Mouse (Mus musculus) kidney, adult 11 months (tissue): ENCODE data around the gene Litaf.

Experiments
- DNase-seq: peaks from one replicate; pipeline ENCODE4 v3.0.0; 2022

The Litaf gene

DNA sequence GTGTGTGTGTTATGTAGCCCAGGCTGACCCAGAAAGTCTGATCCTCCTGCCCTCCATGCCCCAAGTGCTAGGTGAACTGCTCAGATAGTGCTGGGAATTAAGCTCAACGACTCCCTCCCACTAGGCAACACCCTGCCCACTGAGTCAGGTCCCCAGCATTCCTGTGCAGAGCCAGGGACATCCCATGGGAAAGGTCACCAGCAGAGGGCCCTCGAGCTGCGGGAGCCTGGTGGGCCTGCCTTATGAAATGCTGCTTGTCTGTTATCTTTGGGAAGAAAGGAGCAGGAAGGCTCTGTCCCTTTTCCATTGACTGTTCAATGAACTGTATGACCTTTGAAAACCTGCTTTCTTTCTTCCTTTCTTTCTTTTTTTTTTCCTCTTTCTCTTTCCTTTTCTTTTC lies 114.4 kb downstream of the Litaf start:
- peak; percentile 35 for DNase-seq

DNA sequence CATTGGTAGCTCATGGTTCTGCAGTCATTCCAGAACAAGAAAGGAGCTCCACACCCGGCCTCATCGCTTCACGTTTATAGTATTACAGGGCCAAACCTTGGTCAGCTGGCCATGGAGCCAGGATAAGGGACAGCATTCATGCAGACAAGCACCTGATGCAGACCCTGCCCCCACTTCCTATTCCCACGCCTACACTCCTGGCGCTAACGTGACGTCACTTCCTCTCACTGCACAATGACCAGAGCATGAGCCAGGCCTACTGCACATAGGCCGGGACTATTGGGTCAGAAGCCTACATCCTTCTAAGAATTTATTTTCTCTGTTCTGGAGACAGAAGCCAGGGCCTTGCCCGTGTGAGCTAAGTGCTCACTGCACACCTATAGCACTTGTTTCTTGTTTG lies 115.4 kb downstream of the Litaf start:
- DNase-seq = no peak

DNA sequence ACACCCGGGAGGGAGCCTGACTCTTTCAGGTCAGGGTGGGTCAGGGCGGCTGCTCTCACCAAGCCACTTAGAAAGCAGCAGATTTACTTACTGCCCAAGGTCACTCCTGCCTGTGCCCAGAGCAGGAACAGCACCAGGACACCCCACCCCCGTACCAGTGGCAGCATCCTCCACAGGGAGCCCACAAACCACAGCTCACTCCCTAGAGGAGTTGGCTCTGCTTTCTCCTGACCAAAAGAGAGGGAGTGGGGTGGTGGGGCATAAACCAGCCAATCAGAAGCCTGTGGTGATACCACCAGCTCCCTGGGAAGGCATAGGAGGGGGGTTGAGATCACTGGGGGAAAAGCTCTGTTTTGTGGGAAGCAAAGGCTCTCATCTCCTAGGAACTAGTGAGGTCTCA lies 118.2 kb downstream of the Litaf start:
- no peak for DNase-seq

DNA sequence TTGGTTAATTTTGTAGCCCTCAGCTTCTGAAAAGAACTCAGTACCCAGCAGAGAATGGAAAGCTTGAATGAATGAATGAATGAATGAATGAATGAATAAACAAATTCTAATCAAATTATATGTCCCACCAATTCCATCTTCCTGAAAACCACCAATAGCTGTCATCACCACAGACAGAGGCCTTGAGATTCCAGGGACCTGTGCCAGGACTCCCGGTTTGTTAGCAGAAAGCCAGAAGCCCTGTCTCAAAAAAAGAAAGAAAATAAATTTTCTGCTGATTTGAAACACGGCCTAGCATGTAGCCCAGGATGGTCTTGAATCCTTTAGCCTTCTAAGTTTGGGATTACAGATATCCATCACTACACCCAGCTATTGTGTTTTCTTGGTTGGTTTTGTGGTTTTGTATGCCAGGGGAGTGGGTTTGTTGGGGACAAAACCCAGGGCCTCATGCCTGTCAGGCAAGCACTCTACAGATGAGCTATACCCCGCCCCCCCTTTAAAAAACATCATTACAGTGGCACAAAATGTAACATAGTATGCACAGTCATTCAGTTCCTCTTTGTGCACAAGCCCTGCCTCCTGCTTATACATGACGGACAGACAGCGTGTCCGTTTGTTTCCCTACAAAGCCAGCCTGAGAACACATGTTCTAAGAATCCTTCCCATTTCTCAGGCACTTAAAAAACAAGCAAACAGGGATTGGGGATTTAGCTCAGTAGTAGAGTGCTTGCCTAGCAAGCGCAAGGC lies 120.4 kb downstream of the Litaf start:
- DNase-seq = no peak

GRCm38 (mm10) chr16:10944545-10944944 lies 121.4 kb downstream of the Litaf start:
- DNase-seq = no peak

DNA sequence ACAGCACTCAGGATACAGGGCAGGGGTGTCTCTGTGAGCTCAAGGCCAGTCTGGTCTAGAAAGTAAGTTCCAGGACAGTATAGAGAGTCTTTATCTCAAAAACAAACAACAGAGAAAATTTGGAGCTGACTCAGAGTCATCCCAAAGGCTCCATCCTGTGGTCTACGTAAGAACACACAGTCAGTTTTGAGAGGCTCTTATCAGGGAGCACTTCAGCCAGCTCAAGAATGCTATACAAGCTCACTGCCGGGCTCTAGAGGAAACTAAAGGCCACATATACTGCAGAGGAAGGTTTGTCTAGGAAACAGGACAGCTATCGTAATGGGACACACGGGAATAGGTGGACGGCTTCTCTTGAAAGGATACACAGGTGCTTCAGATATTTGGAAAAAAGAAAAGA lies 122.7 kb downstream of the Litaf start:
- DNase-seq = no peak

- no peak for DNase-seq
Measured at GRCm38 (mm10) chr16:10940661-10941060, 125.3 kb downstream of the Litaf start.

DNA sequence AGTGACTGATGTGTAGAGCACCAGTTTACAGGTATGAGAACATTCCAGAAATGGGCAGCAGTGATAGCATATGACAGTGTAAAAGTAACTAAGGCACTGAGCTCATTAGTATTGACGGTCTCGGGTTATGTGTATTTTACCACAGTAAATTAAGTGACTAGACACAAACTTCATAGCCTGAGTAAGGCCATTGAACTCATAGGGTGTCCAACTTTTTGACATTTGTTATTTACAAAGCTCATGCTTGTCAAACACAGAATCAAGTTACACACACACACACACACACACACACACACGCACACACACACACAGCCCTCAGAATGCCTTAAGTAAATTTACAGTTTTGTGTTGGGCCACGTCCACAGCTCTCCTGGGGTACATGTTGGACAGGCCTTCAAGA lies 126.0 kb downstream of the Litaf start:
- DNase-seq = no peak

DNA sequence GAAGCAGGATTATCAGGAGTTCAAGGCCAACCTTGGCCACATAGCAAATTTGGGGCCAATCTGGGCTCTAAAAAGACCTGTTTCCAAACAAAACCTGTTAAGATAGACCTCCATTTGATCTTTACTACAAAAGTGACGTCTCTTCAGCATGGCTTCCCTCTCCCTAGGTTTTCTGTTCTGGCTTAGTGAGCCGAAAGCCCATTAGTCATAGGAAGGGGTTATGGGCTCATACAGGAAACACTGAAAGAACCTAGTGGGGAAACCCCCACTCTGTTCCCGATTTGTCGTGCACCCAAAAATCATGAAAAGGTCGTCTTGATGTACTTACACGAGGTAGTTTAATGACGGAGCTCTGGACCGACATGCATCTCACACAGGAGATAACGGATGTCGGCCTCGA lies 128.5 kb downstream of the Litaf start:
- DNase-seq = no peak

GRCm38 (mm10) chr16:10936700-10937319 lies 129.1 kb downstream of the Litaf start:
- no peak for DNase-seq

DNA sequence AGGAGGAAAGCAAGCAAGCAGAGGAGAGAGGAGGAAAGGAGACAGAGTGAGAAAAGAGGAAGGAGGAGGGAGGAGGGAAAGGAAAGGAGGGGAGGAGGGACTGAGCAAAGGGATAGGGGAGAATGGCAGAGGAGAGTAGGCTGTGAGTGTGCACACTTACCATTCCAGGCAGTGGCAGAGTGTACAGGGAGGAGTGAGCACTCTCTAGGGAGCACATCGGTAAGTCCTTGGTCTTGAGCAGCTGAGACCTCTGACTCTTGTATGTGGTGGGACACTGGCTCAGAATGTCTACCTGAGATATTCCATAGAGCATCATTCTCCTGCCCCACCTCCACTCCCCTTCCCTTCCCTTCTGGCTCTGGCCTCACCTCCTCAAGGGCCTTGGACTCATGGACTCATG lies 131.9 kb downstream of the Litaf start:
- no peak for DNase-seq

- no peak for DNase-seq
Measured at GRCm38 (mm10) chr16:10933372-10933771, 132.6 kb downstream of the Litaf start.

- DNase-seq = no peak
Measured at GRCm38 (mm10) chr16:10927026-10927425, 138.9 kb downstream of the Litaf start.

DNA sequence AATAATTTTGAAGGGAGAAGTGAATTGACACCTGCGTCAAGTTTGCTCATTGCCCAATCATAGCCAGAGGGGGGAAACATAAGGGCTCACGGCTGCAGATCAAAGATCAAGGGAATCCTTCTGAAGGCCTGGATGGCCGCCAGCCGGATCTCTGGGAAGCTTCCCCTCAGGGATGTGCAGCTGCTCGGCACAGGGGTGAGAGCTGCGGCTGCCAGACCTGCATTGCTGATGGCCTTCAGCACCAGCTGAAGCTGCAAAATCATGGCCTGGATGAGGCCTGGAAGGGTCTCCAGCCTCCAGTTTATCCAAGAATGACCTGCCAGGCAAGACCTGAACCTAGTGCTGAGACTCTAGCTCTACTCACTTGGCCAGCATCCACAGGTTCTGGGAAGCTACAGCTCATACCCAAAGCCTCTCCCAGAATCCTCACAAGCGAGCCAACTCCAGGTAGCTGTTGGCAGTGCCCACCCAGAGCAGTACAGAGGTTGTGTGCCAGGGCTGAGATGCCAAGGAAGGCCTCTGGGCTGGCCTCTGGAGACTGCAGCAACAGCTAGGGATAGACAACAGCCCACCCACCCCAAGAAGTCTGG lies 140.3 kb downstream of the Litaf start:
- DNase-seq = peak; percentile 17

DNA sequence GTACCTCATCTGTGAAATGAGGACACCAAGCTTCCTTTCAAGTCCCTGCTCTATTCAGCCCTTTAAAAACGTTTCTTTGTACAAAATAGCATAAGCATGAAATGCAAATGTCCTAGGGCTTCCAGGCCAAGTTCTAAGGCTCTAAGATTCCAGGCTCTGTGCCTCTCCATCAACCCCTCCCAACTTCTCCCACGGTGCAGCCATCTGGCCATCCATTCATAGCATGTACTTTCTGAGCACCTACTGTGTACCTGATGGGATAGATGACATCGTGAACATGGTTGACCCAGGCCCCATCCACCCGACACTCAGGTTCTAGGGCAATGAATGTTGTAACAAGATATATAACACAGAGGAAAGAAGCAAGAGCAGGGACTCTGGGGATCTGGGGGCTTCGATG lies 142.4 kb downstream of the Litaf start:
- DNase-seq = no peak

GRCm38 (mm10) chr16:10919856-10920255 lies 146.1 kb downstream of the Litaf start:
- no peak for DNase-seq

- no peak for DNase-seq
Measured at GRCm38 (mm10) chr16:10916271-10916670, 149.7 kb downstream of the Litaf start.

DNA sequence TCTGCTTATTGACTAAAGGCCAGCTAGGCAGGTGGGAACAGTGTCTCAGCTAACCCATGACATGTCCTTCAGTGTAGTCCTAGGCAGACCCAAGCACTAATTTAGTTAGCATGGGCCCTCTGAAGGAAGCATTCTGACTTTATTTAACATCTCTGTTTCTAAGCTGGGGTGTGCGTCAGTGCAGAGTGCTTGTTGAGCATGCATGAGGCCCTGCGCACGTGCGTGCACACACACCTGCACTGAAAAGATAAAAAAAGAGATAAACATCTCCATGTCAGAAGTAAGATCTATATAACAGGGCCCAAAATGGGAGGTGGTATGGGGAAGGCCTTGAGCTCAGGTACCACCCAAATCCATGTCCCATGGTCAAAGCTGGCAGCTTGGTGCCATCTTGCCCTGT lies 150.9 kb downstream of the Litaf start:
- no peak for DNase-seq

DNA sequence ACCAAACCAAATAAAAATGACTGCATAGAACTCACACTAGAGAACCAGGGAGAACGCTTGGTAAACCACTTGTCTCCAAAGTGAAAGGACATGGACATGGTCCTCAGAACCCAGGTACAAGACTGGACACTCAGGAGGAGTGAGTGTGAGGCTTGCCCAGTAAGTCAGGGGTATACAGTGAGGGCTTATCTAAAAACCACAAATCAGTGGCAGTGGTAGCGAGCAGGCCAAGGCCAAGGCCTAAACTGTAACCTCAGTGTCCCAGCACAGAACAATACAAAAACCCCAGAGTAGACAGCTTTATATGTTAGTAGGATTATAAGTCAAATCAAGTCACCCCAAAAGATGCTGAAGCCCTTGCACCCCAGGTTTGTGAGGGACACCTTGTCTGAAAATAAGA lies 154.9 kb downstream of the Litaf start:
- no peak for DNase-seq

DNA sequence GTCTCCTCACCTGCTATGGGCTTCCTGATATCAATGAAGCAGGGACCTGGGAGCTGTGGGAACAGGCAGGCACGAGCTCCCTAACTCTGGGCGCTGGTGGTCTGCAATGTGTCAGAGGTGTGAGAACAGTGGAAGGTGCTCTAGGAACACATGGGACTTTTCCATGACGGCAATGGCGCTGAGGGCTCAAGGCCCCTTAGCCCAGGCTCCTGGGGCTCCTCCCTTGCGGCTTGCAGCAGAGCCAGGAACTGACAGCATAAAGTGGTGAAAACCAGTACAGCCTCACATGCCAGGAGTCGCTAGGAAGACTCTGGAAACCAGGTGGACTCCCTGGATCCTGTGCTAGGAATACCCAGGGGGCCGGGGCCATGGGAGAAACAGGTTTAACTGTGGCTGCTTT lies 155.4 kb downstream of the Litaf start:
- no peak for DNase-seq
